Mouse (Mus musculus) neural tube, embryonic 15.5 days (tissue): ENCODE measurements around the gene Larp4. TPM values are rescaled to one million over a fixed set of nuclear protein-coding genes. Genes with fewer than 3 reads are reported as not detected.

Source experiments
- ATAC-seq: fragments of 200-750 bp; cut with Nextera tagmentation; 2 replicates; pipeline ENCODE4 v1.8.0; 2017; ENCODE audit warnings: mild to moderate bottlenecking, moderate TSS enrichment, moderate library complexity; ENCODE audit not compliant: low FRiP score
- H3K27ac ChIP-seq: fragments of 300-500 bp; sonication (generic); replicated peaks from 2 replicates; pipeline ENCODE4 v1.5.1; 2015; ENCODE audit warnings: mild to moderate bottlenecking, inconsistent platforms
- H3K27me3 ChIP-seq: fragments of 300-500 bp; sonication (generic); replicated peaks from 2 replicates; pipeline ENCODE4 v1.6.1; 2015; ENCODE audit warnings: inconsistent platforms
- H3K36me3 ChIP-seq: fragments of 300-500 bp; sonication (generic); 2 replicates; pipeline ENCODE4 v1.6.1; 2015; ENCODE audit warnings: inconsistent platforms
- H3K4me1 ChIP-seq: fragments of 300-500 bp; sonication (generic); 2 replicates; pipeline ENCODE4 v1.6.1; 2015; ENCODE audit warnings: inconsistent platforms
- H3K4me2 ChIP-seq: fragments of 300-500 bp; sonication (generic); 2 replicates; pipeline ENCODE4 v1.6.1; 2015; ENCODE audit warnings: inconsistent platforms, mild to moderate bottlenecking, moderate library complexity
- H3K4me3 ChIP-seq: fragments of 300-500 bp; sonication (generic); replicated peaks from 2 replicates; pipeline ENCODE4 v1.5.1; 2015; ENCODE audit warnings: mild to moderate bottlenecking, inconsistent platforms
- H3K9ac ChIP-seq: fragments of 300-500 bp; sonication (generic); replicated peaks from 2 replicates; pipeline ENCODE4 v1.6.1; 2015; ENCODE audit warnings: mild to moderate bottlenecking, inconsistent platforms
- H3K9me3 ChIP-seq: fragments of 300-500 bp; sonication (generic); replicated peaks from 2 replicates; pipeline ENCODE4 v1.6.1; 2016; ENCODE audit warnings: inconsistent platforms
- WGBS: fragments of 180-500 bp; shearing (Covaris S2); methylation state at CpG from one replicate; pipeline ENCODE4 v1.1.7; 2015; ENCODE audit warnings: mixed read lengths; 5-methylcytosine and 5-hydroxymethylcytosine counted together
- polyA plus RNA-seq: library from polyadenylated mRNA; unstranded; fragments of >200 nt; fragmentation: Nextera tagmentation; extraction: Ambion mirVana; gene quantifications from 2 replicates; pipeline ENCODE4 v1.2.1, GENCODE M21; 2015

Gene Larp4
- polyA plus RNA-seq, 1 experiment from 2014 or later: 19.4 TPM

- peak overlapping the region; percentile 99; the same call in 1 of the 2 replicates for H3K4me3 ChIP-seq
- H3K4me2 ChIP-seq: peak overlapping the region; percentile 61
- no peaks in the 10 kb centered on the region for H3K27me3 ChIP-seq
- no peak for ATAC-seq
- H3K36me3 ChIP-seq: 0 out of 2 replicates have a peak, but pooled peaks cover 2% of the 10 kb centered on the region
- H3K9me3 ChIP-seq: no peaks in the 10 kb centered on the region
- WGBS: 69% methylated on average over 9 of the region's 9 CpGs
- H3K4me1 ChIP-seq: peaks cover 48% of the 10 kb centered on the region
- peak overlapping the region; percentile 54; the same call in 1 of the 2 replicates for H3K27ac ChIP-seq
- H3K9ac ChIP-seq: no peak overlapping the region
These were observed 72.2 kb downstream of the Larp4 start for GRCm38 (mm10) chr15:100042048-100042400.

DNA sequence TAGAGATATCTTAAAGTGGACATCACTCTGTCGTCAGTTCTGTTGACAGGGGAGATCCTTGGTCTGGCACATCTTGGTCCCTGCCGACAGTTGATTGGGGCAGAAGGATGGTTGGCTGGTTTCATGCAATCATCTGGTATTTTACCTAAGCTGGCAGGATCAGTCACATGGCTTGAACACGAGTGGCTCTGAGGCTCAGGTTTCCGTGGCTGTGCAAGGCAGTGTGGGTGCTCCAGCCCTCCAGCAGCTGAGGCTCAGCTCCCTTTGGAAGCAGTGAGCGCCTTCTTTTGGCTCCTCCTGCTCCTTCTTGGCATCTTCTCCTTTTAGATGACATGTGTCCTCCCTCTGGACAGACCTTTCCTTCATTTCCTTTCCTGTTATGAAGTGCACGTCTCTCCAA is 75.7 kb downstream of the Larp4 start:
- H3K4me1 ChIP-seq: peaks cover 38% of the 10 kb centered on the region
- H3K27me3 ChIP-seq: no peaks in the 10 kb centered on the region
- ATAC-seq: no peak
- no peaks in the 10 kb centered on the region for H3K9me3 ChIP-seq
- H3K9ac ChIP-seq: no peak overlapping the region
- no peak overlapping the region for H3K4me2 ChIP-seq
- 64% methylated on average over 6 of the region's 6 CpGs for WGBS
- H3K4me3 ChIP-seq: no peak overlapping the region
- peaks cover 8% of the 10 kb centered on the region; the same call in 1 of the 2 replicates for H3K36me3 ChIP-seq
- H3K27ac ChIP-seq: no peak overlapping the region

GRCm38 (mm10) chr15:100049496-100050087 is 79.7 kb downstream of the Larp4 start:
- ATAC-seq: no peak
- Histone ChIP-seq H3K27ac (no peak overlapping the region), H3K9me3 (no peaks in the 10 kb centered on the region), H3K36me3 (peaks cover 8% of the 10 kb centered on the region; the same call in 1 of the 2 replicates), H3K27me3 (no peaks in the 10 kb centered on the region), H3K4me3 (no peak overlapping the region), H3K4me1 (peaks cover 36% of the 10 kb centered on the region), H3K9ac (no peak overlapping the region), H3K4me2 (no peak overlapping the region)
- 82% methylated on average over 7 of the region's 7 CpGs for WGBS

DNA sequence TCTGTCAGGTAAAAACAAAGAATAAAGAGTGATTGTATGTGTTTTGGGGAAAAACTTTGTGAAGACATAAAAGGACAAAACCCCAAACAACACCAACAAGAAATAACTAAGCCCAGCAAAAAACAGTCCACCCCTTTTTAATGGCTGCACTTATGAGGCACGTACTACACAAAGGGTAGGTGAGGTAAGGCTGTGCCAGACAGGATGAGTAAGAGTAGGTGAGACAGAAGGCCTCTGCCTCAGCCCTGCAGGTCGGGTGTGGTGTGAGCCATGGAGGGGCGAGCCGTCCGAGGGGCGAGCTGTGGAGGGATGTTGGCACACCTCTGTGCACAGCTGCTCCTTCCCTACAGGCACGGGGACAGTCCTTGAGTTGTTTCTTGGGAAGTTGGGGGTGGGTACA is 81.1 kb downstream of the Larp4 start:
- H3K4me1 ChIP-seq: peaks cover 26% of the 10 kb centered on the region
- H3K9me3 ChIP-seq: no peaks in the 10 kb centered on the region
- H3K27me3 ChIP-seq: no peaks in the 10 kb centered on the region
- WGBS: 79% methylated on average over 7 of the region's 7 CpGs
- H3K36me3 ChIP-seq: peaks cover 8% of the 10 kb centered on the region; the same call in 1 of the 2 replicates
- no peak overlapping the region for H3K9ac ChIP-seq
- ATAC-seq: no peak
- no peak overlapping the region for H3K27ac ChIP-seq
- H3K4me2 ChIP-seq: no peak overlapping the region
- H3K4me3 ChIP-seq: no peak overlapping the region

DNA sequence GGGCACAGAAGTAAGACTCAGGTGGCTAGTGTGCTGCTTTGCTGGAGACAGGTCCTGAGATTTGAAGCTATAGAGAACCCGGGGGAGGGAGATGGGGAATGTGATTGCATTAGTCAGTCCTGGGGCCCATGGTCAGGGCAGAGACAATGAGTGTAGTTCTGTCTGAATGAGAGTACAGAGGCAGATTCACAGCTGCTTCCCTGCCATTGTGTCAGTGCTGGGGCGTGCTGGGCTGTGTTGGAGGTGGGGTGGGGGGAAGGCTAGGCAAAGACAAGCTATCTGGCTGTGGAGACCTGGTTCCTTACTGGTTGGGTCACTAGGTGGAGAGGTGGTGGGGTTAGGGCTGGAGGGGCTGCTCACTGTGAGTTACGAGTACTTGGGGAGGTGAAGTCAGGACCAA is 82.9 kb downstream of the Larp4 start:
- peak overlapping the region; percentile 51; the same call in 1 of the 2 replicates for H3K27ac ChIP-seq
- no peak for ATAC-seq
- H3K27me3 ChIP-seq: no peaks in the 10 kb centered on the region
- H3K9me3 ChIP-seq: no peaks in the 10 kb centered on the region
- peak overlapping the region; percentile 23 for H3K4me2 ChIP-seq
- H3K36me3 ChIP-seq: peaks cover 6% of the 10 kb centered on the region; the same call in 1 of the 2 replicates
- peaks cover 19% of the 10 kb centered on the region for H3K4me1 ChIP-seq
- WGBS: 12% methylated on average over 3 of the region's 3 CpGs
- no peak overlapping the region for H3K4me3 ChIP-seq
- H3K9ac ChIP-seq: no peak overlapping the region

DNA sequence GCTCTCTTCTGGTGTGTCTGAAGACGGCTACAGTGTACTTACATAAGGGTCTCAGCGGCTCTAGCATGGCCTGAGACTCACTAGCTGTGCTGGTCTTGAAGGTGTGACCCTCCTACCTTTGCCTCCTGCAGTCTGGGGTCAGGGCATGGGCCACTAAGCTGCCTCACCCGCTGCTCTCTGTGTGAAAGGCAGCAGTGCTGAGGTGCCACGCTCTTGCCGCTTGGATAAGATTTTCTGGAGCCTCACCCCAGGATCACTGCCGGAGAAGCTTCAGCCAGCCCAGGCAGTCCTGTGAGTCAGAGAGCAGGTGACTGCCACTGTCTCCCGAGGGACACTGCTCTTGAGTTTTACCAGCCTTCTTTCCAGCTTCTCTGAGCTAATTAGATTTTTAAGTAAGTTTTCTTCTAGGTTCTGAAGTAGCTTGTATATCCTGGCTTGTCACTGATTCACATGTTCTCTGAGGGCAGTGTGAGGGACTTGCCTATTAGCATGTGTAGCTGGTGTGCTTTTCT is 86.6 kb downstream of the Larp4 start:
- WGBS: 86% methylated on average over 7 of the region's 7 CpGs
- ATAC-seq: no peak

GRCm38 (mm10) chr15:100057698-100058097 is 87.8 kb downstream of the Larp4 start:
- ATAC-seq: no peak
- WGBS: 82% methylated on average over 3 of the region's 3 CpGs

More for the DNA sequence above, 86.6 kb downstream of the Larp4 start:
- no peak overlapping the region for H3K4me2 ChIP-seq
- H3K27ac ChIP-seq: no peak overlapping the region
- H3K4me3 ChIP-seq: no peak overlapping the region
- H3K9me3 ChIP-seq: no peaks in the 10 kb centered on the region
- H3K36me3 ChIP-seq: no peaks in the 10 kb centered on the region
- no peak overlapping the region for H3K9ac ChIP-seq
- H3K4me1 ChIP-seq: peaks cover 29% of the 10 kb centered on the region
- H3K27me3 ChIP-seq: no peaks in the 10 kb centered on the region

DNA sequence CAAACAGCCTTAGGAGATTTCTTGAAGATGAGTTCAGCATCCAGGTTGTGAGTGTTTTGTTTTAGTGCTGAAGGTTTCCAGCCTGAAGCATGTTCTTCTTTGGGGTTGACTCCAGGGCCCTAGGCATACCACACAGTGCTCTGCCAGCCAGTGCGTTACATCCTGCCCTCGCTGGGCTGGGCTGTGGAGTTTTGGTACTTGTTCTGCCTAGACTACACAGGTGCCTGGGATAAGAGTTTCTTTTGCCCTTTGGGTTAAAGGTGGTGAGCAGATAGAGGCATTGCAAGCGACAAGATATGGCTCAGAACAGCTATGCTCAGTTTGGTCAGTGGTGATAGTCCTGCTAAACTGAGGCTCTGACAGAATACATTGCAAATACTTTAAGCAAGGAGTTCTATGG is 88.3 kb downstream of the Larp4 start:
- ATAC-seq: no peak
- Histone ChIP-seq H3K36me3 (no peaks in the 10 kb centered on the region), H3K4me1 (peaks cover 19% of the 10 kb centered on the region), H3K27ac (no peak overlapping the region), H3K4me3 (no peak overlapping the region), H3K9me3 (no peaks in the 10 kb centered on the region), H3K27me3 (no peaks in the 10 kb centered on the region), H3K4me2 (no peak overlapping the region), H3K9ac (no peak overlapping the region)
- 91% methylated on average over 3 of the region's 3 CpGs for WGBS

More at GRCm38 (mm10) chr15:100057698-100058097, 87.8 kb downstream of the Larp4 start:
- Histone ChIP-seq H3K36me3 (no peaks in the 10 kb centered on the region), H3K9ac (no peak overlapping the region), H3K4me1 (peaks cover 24% of the 10 kb centered on the region), H3K9me3 (no peaks in the 10 kb centered on the region), H3K4me3 (no peak overlapping the region), H3K27ac (no peak overlapping the region), H3K27me3 (no peaks in the 10 kb centered on the region), H3K4me2 (no peak overlapping the region)

DNA sequence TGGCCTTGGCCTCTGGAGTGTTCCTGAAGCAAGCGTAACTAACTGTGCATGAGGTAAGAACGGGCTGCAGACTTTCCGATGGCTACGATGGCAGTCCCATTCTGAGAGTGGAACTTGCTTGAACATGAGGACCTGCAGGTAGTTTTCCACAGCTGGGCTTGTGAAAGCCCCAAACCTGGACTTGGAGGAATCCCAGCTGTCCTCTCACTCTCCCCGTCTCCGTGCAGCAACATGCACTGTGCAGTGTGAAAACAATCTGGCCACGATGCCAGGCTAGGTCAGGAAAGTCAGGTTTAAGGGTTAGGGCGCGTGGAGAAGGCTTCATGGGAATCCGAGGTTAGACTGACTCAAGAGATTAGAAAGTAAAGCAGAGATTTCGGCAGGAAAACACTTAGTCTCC is 89.0 kb downstream of the Larp4 start:
- no peak overlapping the region for H3K4me2 ChIP-seq
- H3K27ac ChIP-seq: no peak overlapping the region
- no peaks in the 10 kb centered on the region for H3K9me3 ChIP-seq
- no peak overlapping the region for H3K4me3 ChIP-seq
- WGBS: 80% methylated on average over 11 of the region's 11 CpGs
- no peak overlapping the region for H3K9ac ChIP-seq
- H3K4me1 ChIP-seq: peaks cover 13% of the 10 kb centered on the region
- H3K36me3 ChIP-seq: no peaks in the 10 kb centered on the region
- H3K27me3 ChIP-seq: no peaks in the 10 kb centered on the region
- no peak for ATAC-seq

DNA sequence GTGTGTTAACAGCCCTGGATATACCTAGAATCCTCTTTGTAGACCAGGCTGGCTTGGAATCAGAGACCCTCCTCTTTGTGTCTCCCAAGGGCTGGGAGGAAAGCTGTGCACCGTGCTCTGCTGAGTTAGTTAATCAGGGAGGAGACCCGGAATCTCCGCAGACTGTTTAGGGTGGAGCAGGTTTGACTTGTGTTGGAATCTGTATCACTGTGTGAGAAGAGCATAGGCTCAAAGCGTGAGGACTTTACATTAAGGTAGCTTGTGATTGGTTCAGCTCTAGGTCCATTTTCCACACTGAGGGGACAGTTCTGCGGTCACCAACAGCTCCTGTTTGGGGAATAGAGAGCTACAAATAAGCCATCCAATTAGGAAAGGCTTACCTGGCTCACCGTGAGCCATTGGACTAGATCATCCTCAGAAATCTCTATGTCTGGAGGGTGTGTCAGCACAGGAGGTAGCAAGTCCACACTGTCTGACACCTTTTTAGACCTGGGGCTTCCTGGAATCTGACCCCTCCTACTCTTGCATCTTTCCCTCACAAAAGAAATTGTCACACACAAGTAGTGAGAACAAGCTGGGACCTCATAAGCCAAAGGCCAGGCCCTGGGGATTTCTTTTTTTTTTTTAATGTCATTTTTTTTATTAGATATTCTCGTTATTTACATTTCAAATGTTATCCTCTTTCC is 89.9 kb downstream of the Larp4 start:
- Histone ChIP-seq H3K27ac (no peak overlapping the region), H3K9me3 (no peaks in the 10 kb centered on the region), H3K4me3 (no peak overlapping the region), H3K9ac (no peak overlapping the region), H3K4me2 (no peak overlapping the region), H3K36me3 (no peaks in the 10 kb centered on the region), H3K27me3 (no peaks in the 10 kb centered on the region), H3K4me1 (peaks cover 13% of the 10 kb centered on the region)
- ATAC-seq: no peak
- WGBS: 72% methylated on average over 7 of the region's 7 CpGs

DNA sequence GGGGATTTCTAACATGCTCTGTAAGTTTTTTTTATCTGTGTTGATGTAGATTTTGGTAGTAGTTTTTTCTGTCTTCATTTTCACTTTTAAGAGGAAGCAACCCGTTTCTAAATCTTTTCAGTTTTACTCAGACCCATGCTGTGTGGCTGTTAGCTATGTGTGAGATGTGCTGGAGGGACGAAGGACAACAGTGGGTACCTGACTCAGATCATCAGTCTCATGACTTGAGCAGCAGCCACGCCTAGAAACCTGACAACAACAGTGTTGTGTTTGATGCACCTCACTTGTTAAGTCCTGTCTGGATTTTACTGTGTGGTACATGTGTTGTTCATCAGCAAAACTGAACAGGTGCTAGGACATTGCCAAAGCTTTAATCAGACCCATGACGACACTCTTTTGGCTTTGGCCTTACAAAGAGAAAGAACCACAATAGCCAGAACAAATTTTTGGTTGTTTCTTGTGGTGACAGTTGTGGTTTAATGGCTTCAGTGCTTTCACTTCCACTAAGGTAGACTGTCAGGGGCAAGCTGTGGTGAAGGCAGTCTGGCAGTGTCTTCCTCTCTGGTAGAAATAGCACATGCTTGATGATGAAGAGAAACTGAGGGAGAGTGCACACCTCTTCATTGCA is 90.8 kb downstream of the Larp4 start:
- ATAC-seq: no peak
- H3K9me3 ChIP-seq: no peaks in the 10 kb centered on the region
- H3K27ac ChIP-seq: no peak overlapping the region
- no peaks in the 10 kb centered on the region for H3K27me3 ChIP-seq
- WGBS: 78% methylated on average over 4 of the region's 4 CpGs
- H3K4me3 ChIP-seq: no peak overlapping the region
- no peak overlapping the region for H3K4me2 ChIP-seq
- H3K4me1 ChIP-seq: peaks cover 13% of the 10 kb centered on the region
- no peaks in the 10 kb centered on the region for H3K36me3 ChIP-seq
- no peak overlapping the region for H3K9ac ChIP-seq

DNA sequence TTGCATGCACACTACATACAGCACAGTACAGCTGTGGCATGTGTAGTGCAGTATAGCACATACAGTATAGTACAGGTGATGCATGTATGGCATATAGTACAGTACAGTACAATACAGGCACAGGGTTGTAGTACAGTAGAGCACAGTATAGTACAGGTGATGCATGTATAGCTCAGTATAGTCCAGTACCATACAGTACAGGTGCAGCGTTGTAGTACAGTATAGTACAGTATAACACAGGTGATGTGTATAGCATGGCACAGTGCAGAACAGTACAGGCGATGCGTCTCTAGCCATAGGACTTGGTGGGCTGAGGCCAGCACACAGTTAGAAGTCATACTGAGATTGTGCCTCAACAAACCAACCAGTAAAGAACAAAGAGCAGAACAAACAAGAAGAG is 91.5 kb downstream of the Larp4 start:
- peaks cover 16% of the 10 kb centered on the region for H3K4me1 ChIP-seq
- no peak overlapping the region for H3K4me2 ChIP-seq
- no peak overlapping the region for H3K9ac ChIP-seq
- H3K9me3 ChIP-seq: no peaks in the 10 kb centered on the region
- H3K27ac ChIP-seq: no peak overlapping the region
- H3K36me3 ChIP-seq: no peaks in the 10 kb centered on the region
- no peaks in the 10 kb centered on the region for H3K27me3 ChIP-seq
- 92% methylated on average over 3 of the region's 3 CpGs for WGBS
- H3K4me3 ChIP-seq: no peak overlapping the region
- ATAC-seq: 0 out of 2 replicates have a peak, but pooled peaks have one; percentile 23
